Mouse (Mus musculus): ENCODE data around the gene Ovol2.

DNA sequence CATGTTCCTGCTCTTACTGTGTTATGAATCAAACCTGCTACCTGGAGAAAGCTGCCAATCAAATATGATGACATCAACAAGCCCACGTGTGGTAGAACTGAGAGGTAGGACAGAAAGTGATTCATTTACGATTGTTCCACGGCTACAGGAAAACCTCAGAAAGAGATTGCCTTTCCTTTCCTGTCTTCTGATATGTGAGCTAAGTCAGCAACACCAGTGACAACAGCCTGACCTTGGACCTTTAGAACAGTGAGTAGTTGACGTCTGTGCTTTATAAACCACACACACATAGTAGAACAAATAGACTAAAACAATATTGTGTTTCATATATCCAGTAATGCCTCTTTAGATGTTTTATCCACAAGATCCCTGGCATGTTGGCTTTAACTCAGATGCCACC is 11.2 kb upstream of the Ovol2 start:
- no peak for TF ChIP-seq CTCF (IDR thresholded peaks at IDR 0.05; ENCODE audit: low read depth)
- TF ChIP-seq EP300 (IDR thresholded peaks at IDR 0.05; ENCODE audit: low read depth): no peak
